Mouse (Mus musculus) bone marrow macrophage, adult 2 months (primary cell): ENCODE results near the gene Cacnb1. TPM values are rescaled to one million over a fixed set of nuclear protein-coding genes. Genes with fewer than 3 reads are reported as not detected.

Source experiments
- H3K27ac ChIP-seq: 2 replicates; pipeline ENCODE4 v1.5.1; 2012; ENCODE audit warnings: low read depth, low read length; ENCODE audit not compliant: insufficient read depth
- H3K4me1 ChIP-seq: 2 replicates; pipeline ENCODE4 v1.6.1; 2012; ENCODE audit warnings: low read length; ENCODE audit not compliant: control insufficient read depth, insufficient read depth
- H3K4me3 ChIP-seq: 2 replicates; pipeline ENCODE4 v1.5.1; 2012; ENCODE audit warnings: mild to moderate bottlenecking, low read length, moderate library complexity; ENCODE audit not compliant: insufficient read depth
- CTCF ChIP-seq: IDR thresholded peaks from 2 replicates; pipeline ENCODE4 v1.5.1; 2012; ENCODE audit warnings: low read depth, mild to moderate bottlenecking, low read length, moderate library complexity
- POLR2A ChIP-seq: IDR thresholded peaks from 2 replicates; pipeline ENCODE4 v1.6.1; 2012; ENCODE audit warnings: mild to moderate bottlenecking, low read depth, low read length, borderline replicate concordance
- polyA plus RNA-seq: library from polyadenylated mRNA; stranded (reverse); fragments of >200 nt; gene quantifications from 2 replicates; pipeline ENCODE4 v1.2.4, GENCODE M21; 2012; ENCODE audit not compliant: missing spikeins, insufficient read depth, insufficient read length

Cacnb1 gene
- polyA plus RNA-seq, 1 experiment, result 9.7 TPM

DNA sequence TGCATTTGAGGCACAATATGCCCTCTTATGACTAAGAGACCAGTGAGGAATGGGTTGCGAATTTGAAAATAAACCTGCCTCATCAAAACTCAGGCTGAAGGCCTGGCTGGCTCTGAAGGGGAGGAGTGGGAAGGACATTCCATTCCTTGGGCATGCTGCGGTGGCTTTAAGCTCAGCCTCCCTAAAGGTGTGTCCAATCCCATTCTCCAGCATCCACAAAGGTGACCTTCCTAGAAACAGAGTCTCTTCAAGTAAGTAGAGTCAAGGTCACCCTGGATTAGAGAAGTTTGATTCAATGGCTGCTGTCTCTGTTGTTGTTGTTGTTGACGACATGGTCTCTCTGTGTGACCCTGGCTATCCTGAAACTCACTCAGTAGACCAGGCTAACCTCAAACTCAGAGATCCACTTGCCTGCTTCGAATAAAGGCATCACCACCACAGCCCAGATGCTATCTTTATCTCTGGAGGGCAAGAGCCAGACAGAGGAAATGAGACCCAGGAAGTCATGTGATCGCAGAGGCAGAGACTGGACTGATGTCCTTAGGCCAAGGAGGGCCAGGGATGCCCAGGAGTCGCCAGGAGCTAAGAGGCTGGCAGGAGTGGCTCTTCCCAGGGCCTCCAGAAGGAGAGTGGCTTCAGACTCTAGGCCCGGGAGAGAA, 64.1 kb downstream of the Cacnb1 start:
- Histone ChIP-seq H3K27ac (no peak overlapping the region), H3K4me1 (peaks cover 16% of the 10 kb centered on the region), H3K4me3 (no peak overlapping the region)
- TF ChIP-seq CTCF (no peak), POLR2A (no peak)

DNA sequence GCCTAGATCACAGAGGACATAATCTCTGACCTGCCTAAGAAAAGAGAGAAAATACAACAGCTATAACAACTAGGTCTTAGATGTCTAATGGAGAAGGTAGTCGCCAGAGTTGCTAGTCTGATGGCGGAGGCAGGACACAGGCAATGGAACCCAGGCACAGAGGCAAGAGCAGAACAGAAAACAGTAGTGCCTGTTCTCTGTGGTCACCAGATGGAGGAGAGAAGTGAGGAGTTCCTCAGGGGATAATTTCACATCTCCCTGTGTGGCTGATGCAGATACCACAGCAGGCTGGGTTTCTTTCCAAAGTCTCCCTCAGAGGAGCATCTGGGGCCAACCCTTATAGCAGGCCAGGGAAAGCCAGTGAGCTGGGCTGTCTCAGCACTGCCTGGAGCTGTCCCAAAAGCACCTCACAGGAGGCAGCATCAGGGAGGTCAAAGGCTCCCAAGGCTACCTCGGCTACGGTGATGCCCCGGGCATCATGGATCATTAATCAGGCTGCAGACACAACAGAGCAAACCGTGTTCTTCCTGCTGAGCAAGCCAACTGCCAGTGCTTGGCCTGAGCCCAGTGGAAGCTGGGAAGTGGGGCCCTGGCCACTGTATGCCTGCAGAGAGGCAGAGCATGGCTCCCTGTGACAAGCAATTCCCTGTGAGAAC, 65.8 kb downstream of the Cacnb1 start:
- no peak overlapping the region for H3K4me3 ChIP-seq
- H3K4me1 ChIP-seq, result peaks cover 16% of the 10 kb centered on the region
- TF ChIP-seq CTCF (no peak), POLR2A (no peak)
- H3K27ac ChIP-seq, result no peak overlapping the region

DNA sequence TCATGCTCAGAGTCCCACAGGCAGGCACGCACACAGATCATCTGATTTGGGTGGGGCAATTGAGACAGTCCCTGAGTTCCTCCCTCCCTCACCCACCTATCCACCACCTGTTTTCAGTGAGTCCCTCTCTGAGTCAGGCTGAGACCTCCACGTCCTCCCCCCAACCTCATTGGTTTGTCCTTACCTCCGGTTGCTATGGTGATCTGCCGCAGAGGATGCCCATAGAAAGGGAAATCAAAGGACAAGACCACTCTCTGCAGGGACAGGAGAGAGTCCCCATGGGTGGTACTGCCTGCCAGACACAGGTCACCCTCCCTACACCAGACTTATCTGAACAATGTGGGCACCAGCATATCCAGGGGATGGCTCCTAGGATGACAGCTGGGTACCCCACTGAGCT, 66.9 kb downstream of the Cacnb1 start:
- H3K27ac ChIP-seq, result no peak overlapping the region
- TF ChIP-seq POLR2A (no peak), CTCF (no peak)
- peaks cover 16% of the 10 kb centered on the region for H3K4me1 ChIP-seq
- no peak overlapping the region for H3K4me3 ChIP-seq

GRCm38 (mm10) chr11:97955146-97955902, 67.5 kb downstream of the Cacnb1 start:
- H3K4me1 ChIP-seq, result peaks cover 16% of the 10 kb centered on the region
- H3K4me3 ChIP-seq, result no peak overlapping the region
- H3K27ac ChIP-seq, result no peak overlapping the region
- TF ChIP-seq POLR2A (no peak), CTCF (no peak)

DNA sequence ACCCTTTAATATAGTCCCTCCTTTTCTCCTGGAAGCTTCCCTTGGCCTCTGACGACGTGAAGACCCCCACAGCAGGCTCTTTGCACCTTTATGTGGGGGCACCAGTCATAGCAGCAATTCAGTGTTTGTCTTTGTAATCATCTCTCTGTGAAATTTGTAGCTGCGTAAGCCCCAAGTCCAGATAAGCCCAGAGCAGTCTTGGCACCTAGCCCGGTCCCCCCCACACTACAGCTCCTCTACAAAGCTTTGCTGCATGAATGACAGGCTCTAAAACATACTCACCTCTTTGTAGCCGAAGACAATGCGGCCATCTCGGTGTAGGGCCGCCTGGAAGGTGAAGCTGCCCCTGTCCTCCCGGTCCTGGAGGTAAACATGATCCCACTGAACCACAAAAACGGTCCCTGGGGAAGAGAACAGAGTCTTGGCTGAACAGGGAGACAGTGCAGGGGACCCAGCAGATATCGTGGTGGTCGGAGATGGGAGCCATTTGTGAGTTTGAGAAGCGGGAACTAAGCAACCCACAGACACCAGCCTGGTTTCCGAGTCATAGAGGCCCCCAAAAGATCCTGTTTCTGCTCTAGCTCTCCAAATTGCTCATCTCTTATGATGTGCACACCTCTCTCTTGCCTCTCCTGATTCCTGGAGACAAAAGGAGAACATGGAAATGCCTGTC, 68.2 kb downstream of the Cacnb1 start:
- H3K4me1 ChIP-seq, result peaks cover 16% of the 10 kb centered on the region
- no peak overlapping the region for H3K27ac ChIP-seq
- TF ChIP-seq POLR2A (no peak), CTCF (no peak)
- no peak overlapping the region for H3K4me3 ChIP-seq

DNA sequence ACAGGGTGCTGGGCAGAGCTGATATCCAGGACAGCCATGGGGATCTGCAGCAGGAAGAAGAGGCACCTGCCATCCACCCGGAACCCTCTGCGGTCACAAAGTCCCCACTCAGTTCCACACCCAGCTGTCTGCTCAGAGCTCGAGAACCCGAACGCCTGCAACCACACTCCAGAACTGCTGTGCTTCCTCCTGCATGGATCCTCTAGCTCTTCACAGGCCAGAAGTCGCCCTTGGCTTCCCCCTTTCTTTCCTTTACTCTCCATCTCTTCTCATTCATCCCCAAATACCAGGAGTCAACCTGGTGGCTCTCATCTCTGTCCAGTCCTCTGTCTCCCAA, 68.9 kb downstream of the Cacnb1 start:
- TF ChIP-seq CTCF (no peak), POLR2A (no peak)
- no peak overlapping the region for H3K4me3 ChIP-seq
- H3K4me1 ChIP-seq, result peaks cover 11% of the 10 kb centered on the region
- no peak overlapping the region for H3K27ac ChIP-seq

- no peak overlapping the region for H3K27ac ChIP-seq
- no peak overlapping the region for H3K4me3 ChIP-seq
- TF ChIP-seq CTCF, result no peak
- no peak for TF ChIP-seq POLR2A
- peaks cover 7% of the 10 kb centered on the region for H3K4me1 ChIP-seq
Measured at GRCm38 (mm10) chr11:97953179-97953938, 69.5 kb downstream of the Cacnb1 start.

DNA sequence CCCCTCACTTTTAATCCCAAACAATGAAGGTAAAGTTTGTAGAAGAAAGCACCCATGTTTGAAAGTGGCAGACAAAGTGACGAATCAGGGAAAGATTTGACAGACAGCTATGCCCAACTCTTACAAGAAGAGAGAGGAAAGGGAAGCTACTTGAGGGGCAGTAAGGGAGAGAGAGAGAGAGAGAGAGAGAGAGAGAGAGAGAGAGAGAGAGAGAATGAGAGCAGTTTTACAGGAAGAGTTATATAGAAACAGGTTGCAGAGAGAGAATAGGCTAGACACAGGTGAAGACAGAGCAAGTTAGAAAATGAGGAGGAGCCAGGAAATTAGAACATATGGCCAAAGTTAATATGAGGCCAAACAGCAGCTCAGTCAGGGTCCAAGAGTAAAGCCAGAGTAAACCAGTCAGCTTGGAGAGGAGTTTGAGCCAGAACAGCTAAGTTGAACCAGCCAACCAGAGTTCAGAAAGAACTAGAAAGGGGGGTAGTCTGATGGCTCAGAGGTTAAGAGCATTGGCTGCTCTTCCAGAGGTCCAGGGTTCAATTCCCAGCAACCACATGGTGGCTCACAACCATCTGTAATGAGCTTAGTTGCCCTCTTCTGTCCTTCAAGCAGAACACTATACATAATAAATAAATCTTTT, 70.3 kb downstream of the Cacnb1 start:
- TF ChIP-seq POLR2A, result no peak
- no peak for TF ChIP-seq CTCF
- no peak overlapping the region for H3K4me3 ChIP-seq
- H3K4me1 ChIP-seq, result peaks cover 7% of the 10 kb centered on the region
- no peak overlapping the region for H3K27ac ChIP-seq

Other genes with a start within 250 kb of the Cacnb1 start
- gene 1700001P01Rik, start 247.1 kb downstream of the Cacnb1 start, polyA plus RNA-seq, result not detected in 2 replicates
- gene Rpl23, start 240.6 kb downstream of the Cacnb1 start, polyA plus RNA-seq, result 854 and 1,184 TPM in 2 replicates
- 194 and 201 TPM in 2 replicates for gene Lasp1, start 224.0 kb downstream of the Cacnb1 start, polyA plus RNA-seq
- gene B230217C12Rik, start 182.3 kb downstream of the Cacnb1 start, polyA plus RNA-seq, result 1.8 and 2.4 TPM in 2 replicates
- 0.67 and 1.5 TPM in 2 replicates for gene Fbxo47, start 138.9 kb downstream of the Cacnb1 start, polyA plus RNA-seq
- gene Plxdc1, start 36.6 kb downstream of the Cacnb1 start, polyA plus RNA-seq, result 25.5 and 30.4 TPM in 2 replicates
- gene Arl5c, start 26.9 kb downstream of the Cacnb1 start, polyA plus RNA-seq, result 128 and 134 TPM in 2 replicates
- 1,270 and 1,466 TPM in 2 replicates for gene Rpl19, start 3.7 kb upstream of the Cacnb1 start, polyA plus RNA-seq
- gene Stac2, start 30.4 kb upstream of the Cacnb1 start, polyA plus RNA-seq, result 4.1 and 4.3 TPM in 2 replicates
- 50.6 and 54.7 TPM in 2 replicates for gene Fbxl20, start 127.4 kb upstream of the Cacnb1 start, polyA plus RNA-seq
- gene Med1, start 170.3 kb upstream of the Cacnb1 start, polyA plus RNA-seq, result 32.5 and 32.7 TPM in 2 replicates
- gene Cdk12, start 180.0 kb upstream of the Cacnb1 start, polyA plus RNA-seq, result 26.5 and 29.6 TPM in 2 replicates